Mouse (Mus musculus) forebrain, embryonic 14.5 days (tissue): ENCODE results near the gene Polr1a. TPM values are rescaled to one million over a fixed set of nuclear protein-coding genes. Genes with fewer than 3 reads are reported as not detected.

Source experiments
- ATAC-seq: fragments of 200-750 bp; cut with Nextera tagmentation; 2 replicates; pipeline ENCODE4 v1.8.0; 2017; ENCODE audit warnings: mild to moderate bottlenecking, moderate library complexity
- DNase-seq: peaks from one replicate; pipeline ENCODE4 v3.0.0-alpha.2; 2015; ENCODE audit warnings: low spot score
- H3K27ac ChIP-seq: fragments of 300-500 bp; sonication (generic); 2 replicates; pipeline ENCODE4 v1.5.1; 2014; ENCODE audit warnings: low read depth, mild to moderate bottlenecking, control low read depth, low read length, moderate library complexity
- H3K27me3 ChIP-seq: fragments of 300-500 bp; sonication (generic); replicated peaks from 2 replicates; pipeline ENCODE4 v1.6.1; 2014; ENCODE audit warnings: low read length, control low read depth, mixed read lengths; ENCODE audit not compliant: control insufficient read depth, insufficient read depth
- H3K36me3 ChIP-seq: fragments of 300-500 bp; sonication (generic); 2 replicates; pipeline ENCODE4 v1.6.1; 2014; ENCODE audit warnings: low read length, control low read depth; ENCODE audit not compliant: control insufficient read depth, insufficient read depth
- H3K4me1 ChIP-seq: fragments of 300-500 bp; sonication (generic); 2 replicates; pipeline ENCODE4 v1.6.1; 2014; ENCODE audit warnings: antibody characterized with exemption, low read length, control low read depth; ENCODE audit not compliant: control insufficient read depth, insufficient read depth
- H3K4me2 ChIP-seq: fragments of 300-500 bp; sonication (generic); 2 replicates; pipeline ENCODE4 v1.6.1; 2014; ENCODE audit warnings: mild to moderate bottlenecking, control low read depth, low read length
- H3K4me3 ChIP-seq: fragments of 300-500 bp; sonication (generic); 2 replicates; pipeline ENCODE4 v1.5.1; 2014; ENCODE audit warnings: low read depth, low read length, control low read depth
- H3K9ac ChIP-seq: fragments of 300-500 bp; sonication (generic); 2 replicates; pipeline ENCODE4 v1.6.1; 2014; ENCODE audit warnings: mild to moderate bottlenecking, low read length, control low read depth, moderate library complexity
- H3K9me3 ChIP-seq: fragments of 300-500 bp; sonication (generic); replicated peaks from 2 replicates; pipeline ENCODE4 v1.6.1; 2016; ENCODE audit warnings: low read length, control low read depth, mixed read lengths; ENCODE audit not compliant: control insufficient read depth
- WGBS: fragments of 180-500 bp; shearing (Covaris S2); extraction: QIAGEN DNeasy Blood & Tissue Kit; methylation state at CpG from one replicate; pipeline ENCODE4 v1.1.7; 2014; 5-methylcytosine and 5-hydroxymethylcytosine counted together
- polyA plus RNA-seq: library from polyadenylated mRNA; unstranded; fragments of >200 nt; fragmentation: Nextera tagmentation; extraction: Ambion mirVana; gene quantifications from 2 replicates; pipeline ENCODE4 v1.2.1, GENCODE M21; 2014

The Polr1a gene
- polyA plus RNA-seq, 1 experiment from 2014 or later = 10.4 TPM

DNA sequence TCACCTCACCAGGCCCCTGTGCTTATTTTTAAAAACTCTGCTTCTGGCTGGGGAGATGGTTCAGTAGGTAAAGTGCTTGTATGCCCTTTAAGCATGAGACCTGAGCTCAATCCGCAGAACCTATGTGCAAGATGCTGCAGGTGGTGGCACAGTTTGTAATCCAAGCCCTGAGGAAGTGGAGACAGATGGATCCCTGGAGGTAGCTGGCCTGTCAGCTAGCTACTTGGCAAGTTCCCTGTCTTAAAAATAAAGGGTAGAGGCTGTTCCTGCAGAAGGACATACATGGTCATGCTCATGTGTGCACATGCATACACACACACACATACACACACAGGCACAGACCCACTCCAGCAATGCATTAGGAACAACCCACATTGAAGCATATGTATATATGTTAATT is 88.4 kb downstream of the Polr1a start:
- DNase-seq (no peak), ATAC-seq (no peak)
- WGBS = 92% methylated on average over 1 of the region's 1 CpGs
- Histone ChIP-seq H3K4me1 (no peaks in the 10 kb centered on the region), H3K4me2 (no peak overlapping the region), H3K27ac (no peak overlapping the region), H3K9ac (no peak overlapping the region), H3K9me3 (no peaks in the 10 kb centered on the region), H3K4me3 (no peak overlapping the region), H3K27me3 (no peaks in the 10 kb centered on the region), H3K36me3 (no peaks in the 10 kb centered on the region)

DNA sequence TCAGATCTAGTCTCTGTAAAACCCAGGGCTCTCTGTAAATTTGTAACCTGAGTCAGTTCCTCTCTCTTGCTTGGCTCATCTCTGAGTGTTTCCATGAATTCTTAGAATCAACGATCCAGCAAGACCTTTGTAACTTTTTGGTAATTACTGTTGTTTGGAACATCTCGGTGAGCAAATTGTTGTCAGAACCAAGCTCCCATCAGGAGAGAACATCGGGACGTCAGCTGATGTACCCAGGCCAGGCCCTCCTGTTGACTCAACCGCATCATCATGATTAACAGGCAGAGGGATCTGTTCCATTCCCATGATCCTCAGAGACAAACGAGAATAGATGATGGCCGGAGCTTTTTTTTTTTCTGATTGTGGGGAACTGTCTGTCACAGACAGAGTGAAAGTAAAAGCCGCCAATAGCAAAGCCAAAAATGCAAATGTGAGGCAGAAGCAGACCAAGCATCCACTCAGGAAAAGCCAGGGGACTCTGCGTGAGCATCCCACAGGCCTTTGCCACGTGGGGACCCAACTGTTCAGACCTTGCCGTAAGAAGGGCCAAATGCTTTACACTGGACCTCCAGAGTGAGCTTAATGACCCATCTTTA is 91.2 kb downstream of the Polr1a start:
- Histone ChIP-seq H3K9ac (no peak overlapping the region), H3K36me3 (no peaks in the 10 kb centered on the region), H3K4me2 (no peak overlapping the region), H3K4me1 (no peaks in the 10 kb centered on the region), H3K27ac (no peak overlapping the region), H3K27me3 (no peaks in the 10 kb centered on the region), H3K9me3 (no peaks in the 10 kb centered on the region), H3K4me3 (no peak overlapping the region)
- DNase-seq (no peak), ATAC-seq (no peak)
- WGBS = 81% methylated on average over 11 of the region's 11 CpGs

DNA sequence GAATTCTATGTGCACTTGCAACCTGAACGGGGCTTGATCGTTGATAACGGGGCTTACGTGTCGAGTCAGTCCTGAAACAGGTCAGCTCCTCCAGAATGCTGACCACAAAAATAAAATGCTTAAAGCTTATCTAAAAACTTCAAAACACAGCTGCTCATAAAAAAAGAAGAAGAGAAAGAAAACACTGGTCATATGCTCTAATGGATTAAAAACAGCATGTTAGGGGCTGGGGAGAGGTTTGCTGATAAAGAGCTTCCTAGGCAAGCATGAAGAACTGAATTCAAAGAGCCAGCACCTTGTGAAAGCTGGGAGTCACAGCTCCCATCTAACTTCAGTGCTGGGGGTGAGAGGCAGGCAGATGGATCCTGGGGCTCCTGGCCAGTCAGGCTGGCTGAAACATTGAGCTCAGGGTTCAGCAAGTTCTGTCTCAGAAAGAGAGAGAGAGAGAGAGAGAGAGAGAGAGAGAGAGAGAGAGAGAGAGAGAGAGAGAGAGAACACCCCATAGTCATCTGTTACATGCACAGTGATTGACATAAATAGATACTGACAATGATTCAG is 92.4 kb downstream of the Polr1a start:
- DNase-seq (no peak), ATAC-seq (no peak)
- H3K9ac ChIP-seq = no peak overlapping the region
- no peaks in the 10 kb centered on the region for H3K27me3 ChIP-seq
- no peaks in the 10 kb centered on the region for H3K36me3 ChIP-seq
- H3K27ac ChIP-seq = no peak overlapping the region
- H3K9me3 ChIP-seq = no peaks in the 10 kb centered on the region
- H3K4me2 ChIP-seq = no peak overlapping the region
- H3K4me1 ChIP-seq = no peaks in the 10 kb centered on the region
- 95% methylated on average over 5 of the region's 5 CpGs for WGBS
- no peak overlapping the region for H3K4me3 ChIP-seq

DNA sequence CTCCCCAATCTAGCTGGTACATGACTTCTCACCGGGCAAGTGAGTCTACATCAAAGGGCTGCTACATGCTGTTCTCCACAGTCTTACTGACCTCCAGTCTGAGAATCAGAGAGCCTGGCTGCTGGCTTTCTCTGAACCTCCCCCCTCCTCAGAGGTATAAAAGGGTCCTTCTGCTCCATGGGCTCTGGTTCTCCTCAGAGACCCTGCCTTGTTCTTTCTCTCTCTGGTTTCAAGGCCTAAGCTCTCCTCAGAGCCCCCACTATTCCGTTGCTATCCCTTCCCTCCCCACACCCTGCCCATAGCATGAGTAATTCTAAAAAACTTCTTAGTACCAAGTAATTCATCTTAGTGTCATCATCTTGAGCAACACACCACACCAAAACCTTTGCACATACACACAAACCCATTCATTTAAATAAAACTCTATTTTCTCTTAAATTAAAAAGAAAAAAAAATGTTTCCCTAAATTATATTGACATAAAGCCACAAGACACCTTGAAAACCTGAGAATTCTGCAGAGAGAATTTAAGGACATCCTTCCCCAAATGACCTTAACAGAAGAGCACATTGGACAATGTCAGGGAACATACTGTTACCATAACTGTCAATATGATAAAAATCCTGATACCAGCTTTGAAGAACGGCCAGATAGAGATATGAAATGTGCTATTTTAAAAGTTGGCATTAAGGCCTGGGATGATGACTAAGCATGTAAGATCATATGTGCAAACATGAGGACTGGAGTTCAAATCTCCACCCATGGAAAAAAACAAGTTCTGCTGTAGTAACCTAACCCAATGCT is 98.8 kb downstream of the Polr1a start:
- Histone ChIP-seq H3K9me3 (no peaks in the 10 kb centered on the region), H3K36me3 (no peaks in the 10 kb centered on the region), H3K4me1 (no peaks in the 10 kb centered on the region), H3K27me3 (no peaks in the 10 kb centered on the region), H3K4me3 (no peak overlapping the region), H3K27ac (no peak overlapping the region), H3K4me2 (no peak overlapping the region), H3K9ac (no peak overlapping the region)
- DNase-seq = no peak
- ATAC-seq = no peak
- WGBS = 81% methylated on average over 3 of the region's 3 CpGs

DNA sequence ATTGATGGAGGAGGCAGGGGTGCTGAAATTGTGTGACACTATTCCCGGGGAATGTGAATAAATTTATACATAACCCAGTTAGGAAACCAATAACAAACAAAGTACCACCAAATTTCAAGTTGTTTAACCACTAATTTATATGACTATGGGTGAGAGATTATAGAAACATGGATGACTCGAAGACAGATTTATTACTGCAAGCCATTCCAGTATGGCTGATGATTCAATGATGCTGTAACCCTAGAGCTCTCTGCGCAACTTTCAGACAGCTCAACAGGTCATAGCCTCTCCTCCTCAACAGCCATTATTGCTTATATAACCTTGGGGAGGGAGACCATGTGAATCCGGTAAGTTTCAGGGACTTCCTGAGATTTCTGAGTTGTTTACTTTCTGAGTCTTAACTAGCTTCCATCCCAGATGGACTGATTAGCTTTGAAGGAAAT is 99.4 kb downstream of the Polr1a start:
- ATAC-seq (no peak), DNase-seq (no peak)
- no peaks in the 10 kb centered on the region for H3K36me3 ChIP-seq
- H3K9ac ChIP-seq = no peak overlapping the region
- H3K27ac ChIP-seq = no peak overlapping the region
- H3K4me3 ChIP-seq = no peak overlapping the region
- H3K4me1 ChIP-seq = no peaks in the 10 kb centered on the region
- no peaks in the 10 kb centered on the region for H3K9me3 ChIP-seq
- 92% methylated on average over 4 of the region's 4 CpGs for WGBS
- H3K4me2 ChIP-seq = no peak overlapping the region
- H3K27me3 ChIP-seq = no peaks in the 10 kb centered on the region

DNA sequence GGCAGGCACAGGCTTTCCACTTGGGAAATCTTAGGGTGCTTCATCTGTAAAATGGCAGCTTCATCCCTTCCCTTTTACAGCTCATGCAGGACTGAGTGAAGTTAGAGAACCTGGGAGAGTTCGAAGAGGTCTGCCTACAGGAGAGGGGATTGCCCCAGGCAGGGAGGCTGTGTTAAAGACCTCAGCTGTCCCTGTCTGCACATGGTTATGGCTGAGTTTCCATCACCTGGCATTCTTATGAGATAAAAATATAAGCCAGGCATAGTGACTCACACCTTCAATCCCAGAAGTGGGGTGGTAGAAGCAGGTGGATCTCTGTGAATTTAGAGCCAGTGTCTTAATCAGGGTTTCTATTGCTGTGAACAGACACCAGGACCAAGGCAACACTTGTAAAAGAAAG is 100.6 kb downstream of the Polr1a start:
- DNase-seq (no peak), ATAC-seq (no peak)
- Histone ChIP-seq H3K4me2 (no peak overlapping the region), H3K4me1 (no peaks in the 10 kb centered on the region), H3K27me3 (no peaks in the 10 kb centered on the region), H3K4me3 (no peak overlapping the region), H3K27ac (no peak overlapping the region), H3K9ac (no peak overlapping the region), H3K36me3 (no peaks in the 10 kb centered on the region), H3K9me3 (no peaks in the 10 kb centered on the region)
- WGBS = 94% methylated on average over 1 of the region's 1 CpGs

DNA sequence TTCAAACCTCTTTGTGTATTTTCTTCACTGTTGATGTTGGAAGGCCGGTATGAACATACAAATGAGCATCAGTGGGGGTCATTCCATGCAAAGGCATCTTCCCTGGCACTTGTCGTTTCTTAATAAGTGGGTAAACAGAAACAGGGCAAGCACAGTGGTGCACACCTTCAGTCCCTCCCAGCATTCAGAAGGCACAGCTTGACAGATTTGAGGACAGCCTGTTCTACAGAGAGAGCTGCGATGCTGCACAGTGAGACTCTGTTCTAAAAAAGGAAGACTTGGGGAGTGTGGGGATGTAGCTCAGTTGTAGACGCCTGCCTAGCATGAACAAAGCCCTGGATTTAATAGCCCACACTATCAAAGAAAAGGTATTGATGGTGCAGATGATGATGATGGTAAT is 105.2 kb downstream of the Polr1a start:
- DNase-seq = no peak

DNA sequence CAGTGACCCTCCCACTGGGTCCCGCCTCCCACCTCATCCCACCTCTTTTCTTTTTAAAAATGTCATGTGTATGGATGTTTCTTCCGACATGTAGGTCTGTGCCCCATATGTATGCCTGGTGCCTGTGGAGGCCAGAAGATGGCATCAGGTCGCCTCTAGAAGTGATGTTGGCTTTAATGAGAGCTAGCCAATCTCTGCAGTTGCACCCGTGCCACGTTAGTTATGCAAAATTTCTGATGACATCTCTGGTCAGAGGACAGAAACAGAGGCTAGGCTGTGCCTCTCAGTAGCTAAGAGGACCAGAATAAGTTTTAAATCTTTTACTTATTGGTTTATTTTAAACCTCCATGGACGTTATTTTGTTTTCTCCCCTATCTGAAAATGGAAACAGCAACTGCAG is 109.2 kb downstream of the Polr1a start:
- 81% methylated on average over 6 of the region's 6 CpGs for WGBS
- H3K36me3 ChIP-seq = no peaks in the 10 kb centered on the region

More for the DNA sequence above, 105.2 kb downstream of the Polr1a start:
- no peak for ATAC-seq
- 34% methylated on average over 4 of the region's 4 CpGs for WGBS
- Histone ChIP-seq H3K9me3 (no peaks in the 10 kb centered on the region), H3K27me3 (no peaks in the 10 kb centered on the region), H3K4me2 (no peak overlapping the region), H3K27ac (no peak overlapping the region), H3K36me3 (no peaks in the 10 kb centered on the region), H3K4me3 (no peak overlapping the region), H3K4me1 (no peaks in the 10 kb centered on the region), H3K9ac (no peak overlapping the region)

DNA sequence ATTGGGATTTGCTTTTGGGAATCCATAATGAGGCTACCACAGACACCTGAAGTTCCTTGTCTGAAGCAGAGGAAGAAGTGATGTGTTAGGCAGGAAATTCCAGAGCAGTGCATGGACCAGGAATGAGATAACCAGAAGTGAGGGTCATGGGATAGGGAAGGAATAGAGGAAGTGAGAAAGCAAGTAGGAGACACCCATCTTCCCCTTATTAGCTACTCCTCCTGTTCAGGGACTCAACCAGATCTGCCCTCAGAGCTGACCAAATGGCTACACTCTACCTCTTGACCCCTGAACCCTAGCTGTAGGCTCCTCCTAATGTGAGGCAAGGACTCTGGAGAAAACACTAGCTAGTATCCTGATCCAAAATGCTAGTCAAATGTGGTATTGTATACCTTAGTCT is 116.6 kb downstream of the Polr1a start:
- H3K4me1 ChIP-seq = no peaks in the 10 kb centered on the region
- no peak overlapping the region for H3K4me3 ChIP-seq
- no peaks in the 10 kb centered on the region for H3K27me3 ChIP-seq
- DNase-seq (no peak), ATAC-seq (no peak)
- H3K9me3 ChIP-seq = no peaks in the 10 kb centered on the region
- no peak overlapping the region for H3K27ac ChIP-seq
- no peak overlapping the region for H3K4me2 ChIP-seq
- H3K9ac ChIP-seq = no peak overlapping the region
- H3K36me3 ChIP-seq = no peaks in the 10 kb centered on the region

More for the DNA sequence above, 109.2 kb downstream of the Polr1a start:
- Histone ChIP-seq H3K9ac (no peak overlapping the region), H3K9me3 (no peaks in the 10 kb centered on the region), H3K27ac (no peak overlapping the region), H3K27me3 (no peaks in the 10 kb centered on the region), H3K4me2 (no peak overlapping the region), H3K4me3 (no peak overlapping the region), H3K4me1 (no peaks in the 10 kb centered on the region)
- ATAC-seq (no peak), DNase-seq (no peak)
